Mouse (Mus musculus): ENCODE data around the gene Atg5. TPM values are rescaled to one million over a fixed set of nuclear protein-coding genes. Genes with fewer than 3 reads are reported as not detected.

Gene Atg5
- polyA plus RNA-seq, 1 experiment from 2014 or later: 39.2 TPM

GRCm38 (mm10) chr10:44265835-44266234 lies 2.3 kb upstream of the Atg5 start:
- TF ChIP-seq EP300 (IDR thresholded peaks at IDR 0.05): no peak
- ATAC-seq: no peak
- Histone ChIP-seq H3K9ac (replicated peaks; ENCODE audit: low read depth) (no peak overlapping the region), H3K4me1 (ENCODE audit: insufficient read depth, low read depth, low read length) (peaks cover 12% of the 10 kb centered on the region; the same call in 1 of the 2 replicates), H3K4me2 (replicated peaks; ENCODE audit: low read depth, low read length) (no peak overlapping the region), H3K27ac (ENCODE audit: low read length) (no peak overlapping the region), H3K9me3 (ENCODE audit: low read length) (no peaks in the 10 kb centered on the region), H3K27me3 (replicated peaks; ENCODE audit: insufficient read depth, low read length) (no peaks in the 10 kb centered on the region), H3K36me3 (ENCODE audit: insufficient read depth, low read length) (no peaks in the 10 kb centered on the region), H3K4me3 (ENCODE audit: low read depth, low read length) (no peak overlapping the region)
- no peak for DNase-seq (ENCODE audit: low spot score)
- 69% methylated on average over 3 of the region's 3 CpGs for WGBS

- TF ChIP-seq CTCF (IDR thresholded peaks at IDR 0.05) (no peak), EP300 (IDR thresholded peaks at IDR 0.05) (no peak)
- no peaks in the 10 kb centered on the region for H3K9me3 ChIP-seq (ENCODE audit: low read length)
These were observed 1.6 kb upstream of the Atg5 start for GRCm38 (mm10) chr10:44266561-44266960.

GRCm38 (mm10) chr10:44267426-44268142 lies 574 bp upstream of the Atg5 start:
- TF ChIP-seq CTCF (IDR thresholded peaks at IDR 0.05): no peak
- TF ChIP-seq EP300 (IDR thresholded peaks at IDR 0.05): no peak
- Histone ChIP-seq H3K4me3 (ENCODE audit: low read depth, low read length) (peak overlapping the region; percentile 68), H3K9ac (replicated peaks; ENCODE audit: low read depth) (peak overlapping the region; percentile 65), H3K4me2 (replicated peaks; ENCODE audit: low read depth, low read length) (peak overlapping the region; percentile 79), H3K36me3 (ENCODE audit: insufficient read depth, low read length) (no peaks in the 10 kb centered on the region), H3K4me1 (ENCODE audit: insufficient read depth, low read depth, low read length) (peaks cover 12% of the 10 kb centered on the region; the same call in 1 of the 2 replicates), H3K9me3 (ENCODE audit: low read length) (no peaks in the 10 kb centered on the region), H3K27me3 (replicated peaks; ENCODE audit: insufficient read depth, low read length) (no peaks in the 10 kb centered on the region), H3K27ac (ENCODE audit: low read length) (peak overlapping the region; percentile 75)
- WGBS: 4% methylated on average over 11 of the region's 11 CpGs
- DNase-seq (ENCODE audit: low spot score): peak; percentile 16
- peak; percentile 8; the same call in 1 of the 2 replicates for ATAC-seq

More at GRCm38 (mm10) chr10:44266561-44266960, 1.6 kb upstream of the Atg5 start:
- no peak overlapping the region; the same call in 1 of the 2 replicates for H3K27ac ChIP-seq (ENCODE audit: low read length)
- H3K4me2 ChIP-seq (replicated peaks; ENCODE audit: low read depth, low read length): peak overlapping the region; percentile 79; the same call in 1 of the 2 replicates
- H3K4me3 ChIP-seq (ENCODE audit: low read depth, low read length): no peak overlapping the region
- H3K9ac ChIP-seq (replicated peaks; ENCODE audit: low read depth): no peak overlapping the region; the same call in 1 of the 2 replicates
- no peaks in the 10 kb centered on the region for H3K27me3 ChIP-seq (replicated peaks; ENCODE audit: insufficient read depth, low read length)
- no peaks in the 10 kb centered on the region for H3K36me3 ChIP-seq (ENCODE audit: insufficient read depth, low read length)
- DNase-seq (ENCODE audit: low spot score): peak; percentile 67
- peaks cover 12% of the 10 kb centered on the region; the same call in 1 of the 2 replicates for H3K4me1 ChIP-seq (ENCODE audit: insufficient read depth, low read depth, low read length)
- ATAC-seq: no peak

- WGBS: 54% methylated on average over 2 of the region's 2 CpGs
- peak overlapping the region; percentile 79 for H3K4me2 ChIP-seq (replicated peaks; ENCODE audit: low read depth, low read length)
- ATAC-seq: no peak
- no peak overlapping the region for H3K27ac ChIP-seq (ENCODE audit: low read length)
- peak overlapping the region; percentile 68 for H3K4me3 ChIP-seq (ENCODE audit: low read depth, low read length)
- no peak for DNase-seq (ENCODE audit: low spot score)
- no peak for TF ChIP-seq EP300 (IDR thresholded peaks at IDR 0.05)
- no peak for TF ChIP-seq CTCF (IDR thresholded peaks at IDR 0.05)
- H3K36me3 ChIP-seq (ENCODE audit: insufficient read depth, low read length): no peaks in the 10 kb centered on the region
- H3K9me3 ChIP-seq (ENCODE audit: low read length): no peaks in the 10 kb centered on the region
- H3K9ac ChIP-seq (replicated peaks; ENCODE audit: low read depth): peak overlapping the region; percentile 68; the same call in 1 of the 2 replicates
- H3K27me3 ChIP-seq (replicated peaks; ENCODE audit: insufficient read depth, low read length): no peaks in the 10 kb centered on the region
- peaks cover 12% of the 10 kb centered on the region; the same call in 1 of the 2 replicates for H3K4me1 ChIP-seq (ENCODE audit: insufficient read depth, low read depth, low read length)
These were observed 1.1 kb downstream of the Atg5 start for GRCm38 (mm10) chr10:44269211-44269610.

- TF ChIP-seq CTCF (IDR thresholded peaks at IDR 0.05) (no peak), EP300 (IDR thresholded peaks at IDR 0.05) (no peak)
- Histone ChIP-seq H3K36me3 (ENCODE audit: insufficient read depth, low read length) (peaks cover 7% of the 10 kb centered on the region; the same call in 1 of the 2 replicates), H3K9ac (replicated peaks; ENCODE audit: low read depth) (no peak overlapping the region), H3K4me1 (ENCODE audit: insufficient read depth, low read depth, low read length) (no peaks in the 10 kb centered on the region; the same call in 1 of the 2 replicates), H3K4me3 (ENCODE audit: low read depth, low read length) (no peak overlapping the region), H3K27ac (ENCODE audit: low read length) (no peak overlapping the region), H3K4me2 (replicated peaks; ENCODE audit: low read depth, low read length) (no peak overlapping the region), H3K27me3 (replicated peaks; ENCODE audit: insufficient read depth, low read length) (no peaks in the 10 kb centered on the region), H3K9me3 (ENCODE audit: low read length) (no peaks in the 10 kb centered on the region)
- DNase-seq (ENCODE audit: low spot score) (no peak), ATAC-seq (no peak)
- WGBS: 78% methylated on average over 1 of the region's 1 CpGs
These were observed 14.2 kb downstream of the Atg5 start for GRCm38 (mm10) chr10:44282323-44282722.

GRCm38 (mm10) chr10:44285106-44285505 lies 16.9 kb downstream of the Atg5 start:
- no peak overlapping the region for H3K4me3 ChIP-seq (ENCODE audit: low read depth, low read length)
- no peaks in the 10 kb centered on the region for H3K9me3 ChIP-seq (ENCODE audit: low read length)
- H3K27me3 ChIP-seq (replicated peaks; ENCODE audit: insufficient read depth, low read length): no peaks in the 10 kb centered on the region
- no peak overlapping the region for H3K9ac ChIP-seq (replicated peaks; ENCODE audit: low read depth)
- no peak for ATAC-seq
- no peak for TF ChIP-seq EP300 (IDR thresholded peaks at IDR 0.05)
- TF ChIP-seq CTCF (IDR thresholded peaks at IDR 0.05): no peak
- H3K27ac ChIP-seq (ENCODE audit: low read length): no peak overlapping the region
- DNase-seq (ENCODE audit: low spot score): no peak
- peaks cover 9% of the 10 kb centered on the region; the same call in 1 of the 2 replicates for H3K36me3 ChIP-seq (ENCODE audit: insufficient read depth, low read length)
- H3K4me2 ChIP-seq (replicated peaks; ENCODE audit: low read depth, low read length): no peak overlapping the region
- no peaks in the 10 kb centered on the region; the same call in 1 of the 2 replicates for H3K4me1 ChIP-seq (ENCODE audit: insufficient read depth, low read depth, low read length)
- 57% methylated on average over 1 of the region's 1 CpGs for WGBS

Data from lung, postnatal 0 days (tissue).